Mouse (Mus musculus) bone marrow, adult 2 months (tissue): ENCODE data around the gene Cacna1c.

Experiments
- CTCF ChIP-seq: fragments of 200-500 bp; IDR thresholded peaks from 2 replicates; pipeline ENCODE4 v1.5.1; 2011; ENCODE audit warnings: low read length, control low read depth; ENCODE audit not compliant: control insufficient read depth, insufficient read depth
- POLR2A ChIP-seq: fragments of 200-500 bp; IDR thresholded peaks from 2 replicates; pipeline ENCODE4 v1.6.1; 2011; ENCODE audit warnings: low read depth, mild to moderate bottlenecking, control low read depth, low read length, borderline replicate concordance; ENCODE audit not compliant: control insufficient read depth

DNA sequence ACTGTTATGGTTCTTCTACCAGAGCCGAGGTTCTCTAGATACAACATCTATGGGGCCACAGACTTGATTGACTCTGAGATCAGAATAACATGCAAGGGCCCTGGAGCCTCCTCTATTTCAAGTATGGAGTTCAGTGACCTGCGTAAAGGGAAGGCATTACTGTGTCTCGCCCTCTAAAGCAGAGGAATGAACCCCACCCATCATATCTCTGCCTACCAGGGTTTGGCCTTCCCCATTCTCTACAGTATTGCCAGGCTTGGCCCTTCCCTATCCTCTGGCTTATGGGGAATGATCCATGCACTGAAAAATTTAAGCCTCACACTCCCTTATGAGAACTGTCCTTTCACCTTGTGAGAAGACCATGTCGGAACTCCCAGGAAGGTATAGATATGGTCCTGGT is 198.8 kb downstream of the Cacna1c start:
- TF ChIP-seq POLR2A (no peak), CTCF (no peak)
